Mouse (Mus musculus) E14TG2a.4 (cell line): ENCODE measurements around the gene Alg12.

ENCODE experiments used
- CTCF ChIP-seq: conservative IDR thresholded peaks from 2 replicates; pipeline ENCODE4 v1.5.1; 2014; ENCODE audit warnings: low read length
- NANOG ChIP-seq: IDR thresholded peaks from 2 replicates; pipeline ENCODE4 v1.6.1; 2014; ENCODE audit warnings: borderline replicate concordance, low read length, mixed read lengths
- POU5F1 ChIP-seq: IDR thresholded peaks from 2 replicates; pipeline ENCODE4 v1.6.1; 2014; ENCODE audit warnings: low read length, borderline replicate concordance

- no peak for TF ChIP-seq CTCF
- no peak for TF ChIP-seq NANOG
- no peak for TF ChIP-seq POU5F1
These were observed 17.2 kb downstream of the Alg12 start for GRCm38 (mm10) chr15:88801903-88802302.
